Mouse (Mus musculus) liver, embryonic 11.5 days (tissue): ENCODE results near the gene Micall1. TPM values are rescaled to one million over a fixed set of nuclear protein-coding genes. Genes with fewer than 3 reads are reported as not detected.

Source experiments
- ATAC-seq: fragments of 200-750 bp; cut with Nextera tagmentation; replicated peaks from 2 replicates; pipeline ENCODE4 v1.8.0; 2017; ENCODE audit warnings: moderate number of reproducible peaks, mild to moderate bottlenecking, moderate TSS enrichment, moderate library complexity; ENCODE audit not compliant: low FRiP score
- DNase-seq: peaks from one replicate; pipeline ENCODE4 v3.0.0-alpha.2; 2017; ENCODE audit warnings: low spot score
- H3K27ac ChIP-seq: fragments of 300-500 bp; sonication (generic); 2 replicates; pipeline ENCODE4 v1.5.1; 2014; ENCODE audit warnings: mild to moderate bottlenecking, low read depth, low read length, control low read depth
- H3K27me3 ChIP-seq: fragments of 300-500 bp; sonication (generic); replicated peaks from 2 replicates; pipeline ENCODE4 v1.6.1; 2014; ENCODE audit warnings: low read length, mixed read lengths; ENCODE audit not compliant: control insufficient read depth, insufficient read depth
- H3K36me3 ChIP-seq: fragments of 300-500 bp; sonication (generic); 2 replicates; pipeline ENCODE4 v1.6.1; 2014; ENCODE audit warnings: mild to moderate bottlenecking, low read length, moderate library complexity, mixed read lengths; ENCODE audit not compliant: control insufficient read depth, insufficient read depth
- H3K4me1 ChIP-seq: fragments of 300-500 bp; sonication (generic); replicated peaks from 2 replicates; pipeline ENCODE4 v1.6.1; 2014; ENCODE audit warnings: low read length, mixed read lengths; ENCODE audit not compliant: control insufficient read depth, insufficient read depth
- H3K4me2 ChIP-seq: fragments of 300-500 bp; sonication (generic); 2 replicates; pipeline ENCODE4 v1.6.1; 2014; ENCODE audit warnings: mild to moderate bottlenecking, control low read depth, moderate library complexity
- H3K4me3 ChIP-seq: fragments of 300-500 bp; sonication (generic); 2 replicates; pipeline ENCODE4 v1.5.1; 2014; ENCODE audit warnings: low read depth, low read length, control low read depth
- H3K9ac ChIP-seq: fragments of 300-500 bp; sonication (generic); 2 replicates; pipeline ENCODE4 v1.6.1; 2014; ENCODE audit warnings: low read depth, low read length, control low read depth
- H3K9me3 ChIP-seq: fragments of 300-500 bp; sonication (generic); 2 replicates; pipeline ENCODE4 v1.6.1; 2016; ENCODE audit warnings: low read length, inconsistent platforms, mixed read lengths; ENCODE audit not compliant: control insufficient read depth
- WGBS: fragments of 180-500 bp; shearing (Covaris S2); extraction: QIAGEN DNeasy Blood & Tissue Kit; methylation state at CpG from one replicate; pipeline ENCODE4 v1.1.7; 2014; 5-methylcytosine and 5-hydroxymethylcytosine counted together
- polyA plus RNA-seq: library from polyadenylated mRNA; unstranded; fragments of >200 nt; fragmentation: Nextera tagmentation; extraction: Ambion mirVana; gene quantifications from 2 replicates; pipeline ENCODE4 v1.2.1, GENCODE M21; 2014

The Micall1 gene
- polyA plus RNA-seq, 1 experiment from 2014 or later: 4.1 TPM

- Histone ChIP-seq H3K4me2 (no peak overlapping the region), H3K4me3 (no peak overlapping the region), H3K4me1 (peaks cover 2% of the 10 kb centered on the region; the same call in 1 of the 2 replicates), H3K9me3 (no peaks in the 10 kb centered on the region), H3K9ac (no peak overlapping the region), H3K27ac (no peak overlapping the region), H3K27me3 (peaks cover 75% of the 10 kb centered on the region), H3K36me3 (no peaks in the 10 kb centered on the region)
- DNase-seq (no peak), ATAC-seq (no peak)
- WGBS: 33% methylated on average over 14 of the region's 14 CpGs
These were observed 54.1 kb downstream of the Micall1 start for GRCm38 (mm10) chr15:79162822-79163221.

- H3K4me2 ChIP-seq: no peak overlapping the region
- no peak overlapping the region for H3K27ac ChIP-seq
- no peak for ATAC-seq
These were observed 55.6 kb downstream of the Micall1 start for GRCm38 (mm10) chr15:79164251-79164650.

GRCm38 (mm10) chr15:79165140-79165539 lies 56.4 kb downstream of the Micall1 start, which contains the start of gene Sox10:
Sox10 (minus strand) TSS chr15:79165240.
- Histone ChIP-seq H3K9ac (no peak within 1 kb of the TSS), H3K4me2 (no peak within 1 kb of the TSS), H3K36me3 (no peaks in the 10 kb centered on the region), H3K27ac (no peak within 1 kb of the TSS), H3K4me1 (peaks cover 2% of the 10 kb centered on the region; the same call in 1 of the 2 replicates), H3K4me3 (no peak within 1 kb of the TSS), H3K27me3 (peaks cover 62% of the 10 kb centered on the region), H3K9me3 (no peaks in the 10 kb centered on the region)
- ATAC-seq (no peak), DNase-seq (no peak)
- WGBS: 48% methylated on average over 5 of the region's 5 CpGs

More at GRCm38 (mm10) chr15:79164251-79164650, 55.6 kb downstream of the Micall1 start:
- no peak for DNase-seq
- no peaks in the 10 kb centered on the region for H3K36me3 ChIP-seq
- H3K4me3 ChIP-seq: no peak overlapping the region
- WGBS: 6% methylated on average over 15 of the region's 15 CpGs
- no peak overlapping the region for H3K9ac ChIP-seq
- H3K9me3 ChIP-seq: no peaks in the 10 kb centered on the region
- H3K4me1 ChIP-seq: peaks cover 2% of the 10 kb centered on the region; the same call in 1 of the 2 replicates
- peaks cover 67% of the 10 kb centered on the region for H3K27me3 ChIP-seq

- H3K4me1 ChIP-seq: peaks cover 2% of the 10 kb centered on the region; the same call in 1 of the 2 replicates
- no peak for DNase-seq
- H3K9me3 ChIP-seq: no peaks in the 10 kb centered on the region
- H3K4me2 ChIP-seq: no peak overlapping the region
- H3K27me3 ChIP-seq: peaks cover 48% of the 10 kb centered on the region
- H3K27ac ChIP-seq: no peak overlapping the region
- H3K4me3 ChIP-seq: no peak overlapping the region
- H3K36me3 ChIP-seq: no peaks in the 10 kb centered on the region
- whole genome bisulfite sequencing: 47% methylated on average over 8 of the region's 8 CpGs
- ATAC-seq: no peak
- no peak overlapping the region for H3K9ac ChIP-seq
These were observed 58.0 kb downstream of the Micall1 start for GRCm38 (mm10) chr15:79166712-79167111.

- Histone ChIP-seq H3K4me3 (no peak overlapping the region), H3K36me3 (no peaks in the 10 kb centered on the region), H3K4me1 (no peaks in the 10 kb centered on the region), H3K9ac (no peak overlapping the region), H3K27me3 (no peaks in the 10 kb centered on the region), H3K27ac (no peak overlapping the region), H3K4me2 (no peak overlapping the region), H3K9me3 (no peaks in the 10 kb centered on the region)
- DNase-seq (no peak), ATAC-seq (no peak)
- 74% methylated on average over 6 of the region's 6 CpGs for WGBS
These were observed 68.2 kb downstream of the Micall1 start for GRCm38 (mm10) chr15:79176905-79177304.

- no peaks in the 10 kb centered on the region for H3K27me3 ChIP-seq
- 76% methylated on average over 10 of the region's 10 CpGs for WGBS
- H3K4me3 ChIP-seq: no peak overlapping the region
- H3K27ac ChIP-seq: no peak overlapping the region
- no peaks in the 10 kb centered on the region for H3K4me1 ChIP-seq
- H3K36me3 ChIP-seq: no peaks in the 10 kb centered on the region
- DNase-seq (no peak), ATAC-seq (no peak)
- H3K9me3 ChIP-seq: no peaks in the 10 kb centered on the region
- H3K9ac ChIP-seq: no peak overlapping the region
- no peak overlapping the region for H3K4me2 ChIP-seq
These were observed 76.5 kb downstream of the Micall1 start for GRCm38 (mm10) chr15:79185213-79185612.

Other genes starting within 250 kb of the Micall1 start
- gene Gga1, start 231.7 kb upstream of the Micall1 start, polyA plus RNA-seq: 40.8 and 43.0 TPM in 2 replicates
- gene Gm49510, start 209.2 kb upstream of the Micall1 start, polyA plus RNA-seq: 0.55 and 0.99 TPM in 2 replicates
- 69.4 and 70.3 TPM in 2 replicates for gene Sh3bp1, start 209.1 kb upstream of the Micall1 start, polyA plus RNA-seq
- gene Pdxp, start 195.0 kb upstream of the Micall1 start, polyA plus RNA-seq: 23.7 and 23.8 TPM in 2 replicates
- 761 and 837 TPM in 2 replicates for gene Lgals1, start 182.2 kb upstream of the Micall1 start, polyA plus RNA-seq
- gene Nol12, start 174.0 kb upstream of the Micall1 start, polyA plus RNA-seq: 69.6 and 75.3 TPM in 2 replicates
- gene Triobp, start 161.2 kb upstream of the Micall1 start, polyA plus RNA-seq: 46.7 and 50.7 TPM in 2 replicates
- 124 and 138 TPM in 2 replicates for gene H1f0, start 80.4 kb upstream of the Micall1 start, polyA plus RNA-seq
- gene Galr3, start 67.0 kb upstream of the Micall1 start, polyA plus RNA-seq: 0.22 and 0.34 TPM in 2 replicates
- 57.2 and 61.5 TPM in 2 replicates for gene Ankrd54, start 46.0 kb upstream of the Micall1 start, polyA plus RNA-seq
- 257 and 291 TPM in 2 replicates for gene Eif3l, start 33.7 kb upstream of the Micall1 start, polyA plus RNA-seq
- 432 and 463 TPM in 2 replicates for gene Polr2f, start 32.1 kb downstream of the Micall1 start, polyA plus RNA-seq
- 1.8 and 2.2 TPM in 2 replicates for gene 1700088E04Rik, start 32.4 kb downstream of the Micall1 start, polyA plus RNA-seq
- 0.81 and 0.84 TPM in 2 replicates for gene Sox10, start 56.3 kb downstream of the Micall1 start, polyA plus RNA-seq
- 13.5 and 18.0 TPM in 2 replicates for gene Pick1, start 120.3 kb downstream of the Micall1 start, polyA plus RNA-seq
- gene Gm49486, start 120.5 kb downstream of the Micall1 start, polyA plus RNA-seq: 0.10 TPM in 1 of 2 replicates, not detected in the other
- gene Slc16a8, start 145.9 kb downstream of the Micall1 start, polyA plus RNA-seq: 0.12 TPM in 1 of 2 replicates, not detected in the other
- gene Baiap2l2, start 176.6 kb downstream of the Micall1 start, polyA plus RNA-seq: 2.9 and 4.6 TPM in 2 replicates
- gene Pla2g6, start 219.5 kb downstream of the Micall1 start, polyA plus RNA-seq: 27.7 and 28.1 TPM in 2 replicates
- gene Maff, start 237.7 kb downstream of the Micall1 start, polyA plus RNA-seq: 3.1 and 3.5 TPM in 2 replicates